Mouse (Mus musculus) cerebellum, adult 11 months (tissue): Measurements from ENCODE around the gene Ddx39.

Experiments
- DNase-seq: peaks from one replicate; pipeline ENCODE4 v3.0.0; 2022

Gene Ddx39

GRCm38 (mm10) chr8:83699566-83699965 lies 15.4 kb upstream of the Ddx39 start:
- DNase-seq, result no peak

GRCm38 (mm10) chr8:83700423-83701085 lies 14.4 kb upstream of the Ddx39 start:
- no peak for DNase-seq

GRCm38 (mm10) chr8:83703426-83703825 lies 11.6 kb upstream of the Ddx39 start:
- no peak for DNase-seq

- DNase-seq, result no peak
These were observed 8.6 kb upstream of the Ddx39 start for GRCm38 (mm10) chr8:83706411-83706810.

- no peak for DNase-seq
These were observed 7.4 kb upstream of the Ddx39 start for GRCm38 (mm10) chr8:83707554-83707953.

- no peak for DNase-seq
These were observed 324 bp upstream of the Ddx39 start for GRCm38 (mm10) chr8:83714676-83715030.

- DNase-seq, result no peak
These were observed 794 bp downstream of the Ddx39 start for GRCm38 (mm10) chr8:83715771-83716170.

- DNase-seq, result no peak
These were observed 1.6 kb downstream of the Ddx39 start for GRCm38 (mm10) chr8:83716563-83716962.

GRCm38 (mm10) chr8:83719048-83719447 lies 4.1 kb downstream of the Ddx39 start:
- DNase-seq, result no peak

GRCm38 (mm10) chr8:83719693-83720092 lies 4.7 kb downstream of the Ddx39 start:
- DNase-seq, result no peak

GRCm38 (mm10) chr8:83721405-83722025 lies 6.5 kb downstream of the Ddx39 start:
- no peak for DNase-seq

GRCm38 (mm10) chr8:83722631-83723030 lies 7.7 kb downstream of the Ddx39 start:
- no peak for DNase-seq

- no peak for DNase-seq
These were observed 8.6 kb downstream of the Ddx39 start for GRCm38 (mm10) chr8:83723447-83724083.

- peak; percentile 67 for DNase-seq
These were observed 9.9 kb downstream of the Ddx39 start for GRCm38 (mm10) chr8:83724697-83725482.

GRCm38 (mm10) chr8:83725521-83726102 lies 10.6 kb downstream of the Ddx39 start:
- no peak for DNase-seq

- DNase-seq, result no peak
These were observed 14.2 kb downstream of the Ddx39 start for GRCm38 (mm10) chr8:83729009-83729807.

GRCm38 (mm10) chr8:83731906-83732305 lies 16.9 kb downstream of the Ddx39 start:
- DNase-seq, result no peak

- no peak for DNase-seq
These were observed 17.9 kb downstream of the Ddx39 start for GRCm38 (mm10) chr8:83732919-83733318.

GRCm38 (mm10) chr8:83736681-83737080 lies 21.7 kb downstream of the Ddx39 start:
- no peak for DNase-seq

- no peak for DNase-seq
These were observed 22.4 kb downstream of the Ddx39 start for GRCm38 (mm10) chr8:83737346-83737745.

- DNase-seq, result no peak
These were observed 23.0 kb downstream of the Ddx39 start for GRCm38 (mm10) chr8:83737852-83738562.
